Mouse (Mus musculus): ENCODE measurements at regions not wholly inside any gene's neighbourhood (a gene's known extent, or its start where the extent isn't known, plus 50 kb on each side); places are given as distances from the start of the nearest gene placed in this dataset.

- WGBS, result 24% methylated on average over 4 of the region's 4 CpGs
- Histone ChIP-seq H3K4me3 (replicated peaks; ENCODE audit: control insufficient read depth, low read depth, low read length) (no peak overlapping the region), H3K4me1 (ENCODE audit: control insufficient read depth, insufficient read depth, low read length) (no peaks in the 10 kb centered on the region; the same call in 1 of the 2 replicates), H3K27ac (ENCODE audit: control insufficient read depth, insufficient read depth, low read depth, low read length, poor library complexity) (no peak overlapping the region)
- no peak for TF ChIP-seq POLR2A (IDR thresholded peaks at IDR 0.05; ENCODE audit: borderline replicate concordance, control insufficient read depth, low read depth, low read length)
- no peak for TF ChIP-seq CTCF (IDR thresholded peaks at IDR 0.05; ENCODE audit: control insufficient read depth, insufficient read depth, low read length)
These were observed 86.6 kb upstream of the Ankrd50 start for GRCm38 (mm10) chr3:38571224-38571623.

GRCm38 (mm10) chr3:38569001-38569400, 84.4 kb upstream of the Ankrd50 start:
- no peaks in the 10 kb centered on the region; the same call in 1 of the 2 replicates for H3K4me1 ChIP-seq (ENCODE audit: control insufficient read depth, insufficient read depth, low read length)
- no peak overlapping the region for H3K27ac ChIP-seq (ENCODE audit: control insufficient read depth, insufficient read depth, low read depth, low read length, poor library complexity)
- WGBS, result 51% methylated on average over 6 of the region's 6 CpGs
- no peak overlapping the region for H3K4me3 ChIP-seq (replicated peaks; ENCODE audit: control insufficient read depth, low read depth, low read length)
- TF ChIP-seq CTCF (IDR thresholded peaks at IDR 0.05; ENCODE audit: control insufficient read depth, insufficient read depth, low read length), result no peak
- TF ChIP-seq POLR2A (IDR thresholded peaks at IDR 0.05; ENCODE audit: borderline replicate concordance, control insufficient read depth, low read depth, low read length), result no peak

- Histone ChIP-seq H3K4me3 (replicated peaks; ENCODE audit: control insufficient read depth, low read depth, low read length) (no peak overlapping the region), H3K27ac (ENCODE audit: control insufficient read depth, insufficient read depth, low read depth, low read length, poor library complexity) (no peak overlapping the region), H3K4me1 (ENCODE audit: control insufficient read depth, insufficient read depth, low read length) (no peaks in the 10 kb centered on the region; the same call in 1 of the 2 replicates)
- 70% methylated on average over 2 of the region's 2 CpGs for WGBS
- TF ChIP-seq POLR2A (IDR thresholded peaks at IDR 0.05; ENCODE audit: borderline replicate concordance, control insufficient read depth, low read depth, low read length) (no peak), CTCF (IDR thresholded peaks at IDR 0.05; ENCODE audit: control insufficient read depth, insufficient read depth, low read length) (no peak)
These were observed 83.9 kb upstream of the Ankrd50 start for GRCm38 (mm10) chr3:38568596-38568975.

- 78% methylated on average over 8 of the region's 8 CpGs for WGBS
- TF ChIP-seq POLR2A (IDR thresholded peaks at IDR 0.05; ENCODE audit: borderline replicate concordance, control insufficient read depth, low read depth, low read length) (no peak), CTCF (IDR thresholded peaks at IDR 0.05; ENCODE audit: control insufficient read depth, insufficient read depth, low read length) (no peak)
- Histone ChIP-seq H3K4me1 (ENCODE audit: control insufficient read depth, insufficient read depth, low read length) (no peaks in the 10 kb centered on the region; the same call in 1 of the 2 replicates), H3K27ac (ENCODE audit: control insufficient read depth, insufficient read depth, low read depth, low read length, poor library complexity) (no peak overlapping the region), H3K4me3 (replicated peaks; ENCODE audit: control insufficient read depth, low read depth, low read length) (no peak overlapping the region)
These were observed 83.4 kb upstream of the Ankrd50 start for GRCm38 (mm10) chr3:38567946-38568595.

GRCm38 (mm10) chr3:38566576-38566975, 81.9 kb upstream of the Ankrd50 start:
- no peak for TF ChIP-seq CTCF (IDR thresholded peaks at IDR 0.05; ENCODE audit: control insufficient read depth, insufficient read depth, low read length)
- TF ChIP-seq POLR2A (IDR thresholded peaks at IDR 0.05; ENCODE audit: borderline replicate concordance, control insufficient read depth, low read depth, low read length), result no peak
- H3K27ac ChIP-seq (ENCODE audit: control insufficient read depth, insufficient read depth, low read depth, low read length, poor library complexity), result no peak overlapping the region
- no peak overlapping the region for H3K4me3 ChIP-seq (replicated peaks; ENCODE audit: control insufficient read depth, low read depth, low read length)
- H3K4me1 ChIP-seq (ENCODE audit: control insufficient read depth, insufficient read depth, low read length), result no peaks in the 10 kb centered on the region; the same call in 1 of the 2 replicates
- 88% methylated on average over 2 of the region's 2 CpGs for WGBS

GRCm38 (mm10) chr3:38564844-38565243, 80.2 kb upstream of the Ankrd50 start:
- TF ChIP-seq POLR2A (IDR thresholded peaks at IDR 0.05; ENCODE audit: borderline replicate concordance, control insufficient read depth, low read depth, low read length), result no peak
- no peak for TF ChIP-seq CTCF (IDR thresholded peaks at IDR 0.05; ENCODE audit: control insufficient read depth, insufficient read depth, low read length)
- Histone ChIP-seq H3K27ac (ENCODE audit: control insufficient read depth, insufficient read depth, low read depth, low read length, poor library complexity) (no peak overlapping the region), H3K4me1 (ENCODE audit: control insufficient read depth, insufficient read depth, low read length) (no peaks in the 10 kb centered on the region; the same call in 1 of the 2 replicates), H3K4me3 (replicated peaks; ENCODE audit: control insufficient read depth, low read depth, low read length) (no peak overlapping the region)
- WGBS, result 59% methylated on average over 2 of the region's 2 CpGs

- WGBS, result 76% methylated on average over 2 of the region's 2 CpGs
- H3K4me3 ChIP-seq (replicated peaks; ENCODE audit: control insufficient read depth, low read depth, low read length), result no peak overlapping the region
- H3K4me1 ChIP-seq (ENCODE audit: control insufficient read depth, insufficient read depth, low read length), result no peaks in the 10 kb centered on the region; the same call in 1 of the 2 replicates
- H3K27ac ChIP-seq (ENCODE audit: control insufficient read depth, insufficient read depth, low read depth, low read length, poor library complexity), result no peak overlapping the region
- TF ChIP-seq CTCF (IDR thresholded peaks at IDR 0.05; ENCODE audit: control insufficient read depth, insufficient read depth, low read length) (no peak), POLR2A (IDR thresholded peaks at IDR 0.05; ENCODE audit: borderline replicate concordance, control insufficient read depth, low read depth, low read length) (no peak)
These were observed 79.7 kb upstream of the Ankrd50 start for GRCm38 (mm10) chr3:38564364-38564763.

GRCm38 (mm10) chr3:38561186-38561585, 76.5 kb upstream of the Ankrd50 start:
- no peak for TF ChIP-seq CTCF (IDR thresholded peaks at IDR 0.05; ENCODE audit: control insufficient read depth, insufficient read depth, low read length)
- no peak for TF ChIP-seq POLR2A (IDR thresholded peaks at IDR 0.05; ENCODE audit: borderline replicate concordance, control insufficient read depth, low read depth, low read length)
- Histone ChIP-seq H3K4me3 (replicated peaks; ENCODE audit: control insufficient read depth, low read depth, low read length) (no peak overlapping the region), H3K4me1 (ENCODE audit: control insufficient read depth, insufficient read depth, low read length) (no peaks in the 10 kb centered on the region; the same call in 1 of the 2 replicates), H3K27ac (ENCODE audit: control insufficient read depth, insufficient read depth, low read depth, low read length, poor library complexity) (no peak overlapping the region)
- WGBS, result 33% methylated on average over 2 of the region's 2 CpGs
